Mouse (Mus musculus) embryonic fibroblast, embryonic 13.5 days (primary cell): Measurements from ENCODE around the gene Adamts13.

Experiments
- CTCF ChIP-seq: IDR thresholded peaks from 2 replicates; pipeline ENCODE4 v1.5.1; 2011; ENCODE audit warnings: mild to moderate bottlenecking, control low read depth, low read length, moderate library complexity, borderline replicate concordance; ENCODE audit not compliant: insufficient read depth
- POLR2A ChIP-seq: IDR thresholded peaks from 2 replicates; pipeline ENCODE4 v1.6.1; 2011; ENCODE audit warnings: low read depth, mild to moderate bottlenecking, control low read depth, low read length, moderate library complexity

DNA sequence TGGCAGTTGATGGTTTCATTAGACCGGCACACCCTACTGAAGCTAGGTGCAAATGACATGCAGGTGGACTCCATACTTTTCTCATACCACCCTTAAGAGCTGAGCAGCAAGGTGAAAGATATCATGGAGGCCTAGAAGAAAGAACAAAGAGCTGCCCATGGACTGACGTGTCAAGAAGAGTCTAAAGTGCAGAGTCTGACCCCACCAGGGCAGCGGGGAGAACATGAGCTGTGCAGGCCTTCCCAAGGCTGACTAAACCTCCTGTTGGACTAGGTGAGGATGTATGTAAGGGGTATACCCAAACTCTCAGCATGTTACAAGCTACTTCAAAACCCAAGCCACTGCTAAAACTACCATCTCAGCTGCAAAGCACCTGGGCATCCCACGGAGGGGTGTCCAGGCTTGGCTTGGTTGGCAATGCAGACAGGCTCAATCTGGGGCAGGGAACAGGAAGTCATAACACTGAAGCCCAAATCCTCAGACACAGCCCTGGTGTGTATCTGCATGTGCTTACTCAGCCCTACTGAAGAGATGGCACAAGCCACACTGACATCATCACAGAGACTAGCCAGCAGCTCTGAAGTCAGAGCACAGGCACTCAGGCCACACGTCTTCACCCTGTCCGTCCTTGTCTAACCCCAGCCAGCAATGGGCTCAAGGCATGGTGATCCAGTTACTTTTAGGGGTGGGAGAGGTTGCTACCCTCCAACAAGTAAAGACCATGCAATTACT lies 45.3 kb upstream of the Adamts13 start:
- TF ChIP-seq CTCF (no peak), POLR2A (no peak)
